Mouse (Mus musculus): Measurements from ENCODE around the gene Cnot9. TPM values are rescaled to one million over a fixed set of nuclear protein-coding genes. Genes with fewer than 3 reads are reported as not detected.
"Not testable (repeated sequence)": the region's sequence is repeated elsewhere in the genome, so short reads cannot be mapped to it uniquely, and the experiment has no call there.

Cnot9 gene
- total RNA-seq (2022) = 10 to 100 TPM; 27.1 to 29.4 (median 28.1) TPM

- DNase-seq = peak; percentile 100
These were observed at the start of gene Cnot9 for GRCm38 (mm10) chr1:74505721-74506464. Gene Cnot9 (plus strand): TSS chr1:74506058.

GRCm38 (mm10) chr1:74460273-74460672 lies 45.6 kb upstream of the Cnot9 start:
- DNase-seq = no peak

GRCm38 (mm10) chr1:74485792-74486191 lies 20.1 kb upstream of the Cnot9 start:
- no peak for DNase-seq

DNA sequence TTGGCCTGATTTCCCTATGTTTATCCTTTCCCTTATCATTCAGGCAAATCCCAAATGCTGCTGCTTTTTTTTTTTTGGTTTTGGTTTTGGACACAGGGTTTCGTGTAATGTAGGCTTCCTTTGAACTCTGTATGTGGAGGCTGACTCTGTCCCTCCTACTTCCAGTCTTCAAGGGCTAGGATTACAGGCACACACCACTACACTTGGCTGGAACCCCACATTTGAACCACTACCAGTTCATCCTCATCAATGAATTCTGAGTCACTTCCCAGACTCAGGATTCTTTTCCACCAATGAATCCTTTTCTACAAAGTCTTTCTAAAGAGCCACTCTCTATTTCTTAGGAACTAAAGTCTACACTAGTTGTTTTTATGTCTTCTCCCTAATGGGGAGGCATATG lies 4.8 kb upstream of the Cnot9 start:
- no peak for DNase-seq

DNA sequence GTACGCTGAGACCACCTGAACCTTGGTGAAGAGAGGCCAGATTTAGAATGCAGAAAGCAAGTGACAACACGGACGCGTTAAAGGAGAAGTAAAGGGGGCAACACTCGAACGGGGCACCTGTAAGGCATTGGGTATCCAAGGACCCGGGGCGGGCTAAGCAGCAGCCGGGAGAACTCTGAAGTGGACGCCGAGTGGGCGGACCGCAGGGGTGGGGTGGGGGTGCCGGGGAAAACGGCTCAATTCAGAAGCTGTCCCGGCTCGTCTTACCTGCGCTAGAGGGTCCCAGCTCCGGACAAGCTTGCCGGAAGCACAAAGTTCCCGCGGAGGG lies 501 bp upstream of the Cnot9 start:
- no peak for DNase-seq

DNA sequence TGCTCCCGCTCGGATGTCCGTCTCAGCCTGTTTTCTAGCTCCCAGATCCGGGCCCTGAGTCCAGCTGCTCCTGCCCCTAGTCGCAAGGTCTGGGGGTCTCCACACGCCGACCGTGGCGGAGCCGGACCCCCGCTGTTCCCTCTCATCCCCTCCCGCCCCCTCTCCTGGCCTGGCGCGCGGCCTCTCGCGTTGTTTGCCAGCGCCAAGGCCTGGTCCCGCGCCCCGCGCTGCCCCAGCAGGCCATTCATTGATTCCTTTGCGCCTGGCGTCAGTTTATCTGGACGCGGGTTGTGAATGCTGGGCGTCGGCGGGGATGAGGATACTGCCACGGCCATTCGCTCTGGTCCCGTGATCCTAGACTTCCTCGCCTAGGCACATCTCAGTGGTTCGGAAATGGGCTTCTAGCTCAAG lies 618 bp downstream of the Cnot9 start:
- DNase-seq = no peak

- no peak for DNase-seq
These were observed 1.9 kb downstream of the Cnot9 start for GRCm38 (mm10) chr1:74507780-74508179.

- DNase-seq = no peak
These were observed 5.4 kb downstream of the Cnot9 start for GRCm38 (mm10) chr1:74511306-74511705.

DNA sequence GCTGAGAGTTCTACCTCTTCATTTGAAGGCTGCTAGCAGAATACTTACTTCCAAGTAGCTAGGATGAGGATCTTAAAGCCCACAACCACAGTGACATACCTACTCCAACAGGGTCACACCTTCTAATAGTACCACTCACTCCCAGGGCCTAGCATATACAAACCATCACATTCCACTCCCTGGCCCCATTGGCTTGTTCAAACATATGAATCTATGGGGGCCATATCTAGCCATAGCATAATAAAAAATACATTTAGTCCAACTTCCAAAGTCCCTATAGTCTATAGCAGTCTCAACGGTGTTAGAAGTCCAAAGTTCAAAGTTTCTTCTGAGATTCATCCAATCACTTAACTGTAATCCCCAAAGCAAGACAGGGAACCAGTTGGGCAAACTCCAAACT lies 7.1 kb downstream of the Cnot9 start:
- DNase-seq = not testable (repeated sequence)

GRCm38 (mm10) chr1:74519875-74520274 lies 14.0 kb downstream of the Cnot9 start:
- no peak for DNase-seq

- no peak for DNase-seq
These were observed 18.9 kb downstream of the Cnot9 start for GRCm38 (mm10) chr1:74524746-74525145.

DNA sequence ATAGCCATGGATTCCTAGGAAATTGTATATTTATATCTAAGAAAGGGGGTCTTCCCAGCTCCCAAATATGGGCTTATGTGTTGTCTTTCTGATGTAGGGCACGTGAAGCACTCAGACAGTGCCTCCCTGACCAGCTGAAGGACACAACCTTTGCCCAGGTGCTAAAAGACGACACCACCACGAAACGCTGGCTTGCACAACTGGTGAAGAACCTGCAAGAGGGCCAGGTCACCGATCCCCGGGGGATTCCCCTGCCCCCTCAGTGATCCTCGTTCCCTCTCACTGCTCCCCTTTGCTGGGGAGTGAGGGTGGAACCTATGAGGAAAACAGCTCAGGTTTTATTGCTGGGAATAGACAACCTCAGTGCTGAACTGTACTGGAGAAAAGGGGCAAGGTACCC lies 22.7 kb downstream of the Cnot9 start:
- DNase-seq = no peak

DNA sequence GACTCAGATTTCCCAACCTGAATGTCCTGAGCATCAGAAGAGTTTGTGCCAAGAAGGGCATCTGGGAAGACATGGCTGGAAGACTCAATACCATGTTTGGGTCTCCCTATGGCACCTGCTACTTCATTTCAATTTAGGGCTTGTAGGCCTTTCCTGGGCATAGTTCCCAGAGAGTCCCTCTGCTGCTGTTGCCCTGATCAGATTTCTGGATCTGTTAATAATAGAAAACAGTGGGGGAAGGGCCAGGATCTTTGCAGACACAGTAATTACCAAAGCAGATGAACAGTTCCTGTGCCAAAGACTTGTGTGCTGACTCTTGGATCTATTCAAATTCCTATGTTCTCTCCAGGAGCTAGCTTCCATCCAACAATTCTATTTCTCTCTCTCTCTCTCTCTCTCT lies 32.8 kb downstream of the Cnot9 start:
- DNase-seq = no peak

DNA sequence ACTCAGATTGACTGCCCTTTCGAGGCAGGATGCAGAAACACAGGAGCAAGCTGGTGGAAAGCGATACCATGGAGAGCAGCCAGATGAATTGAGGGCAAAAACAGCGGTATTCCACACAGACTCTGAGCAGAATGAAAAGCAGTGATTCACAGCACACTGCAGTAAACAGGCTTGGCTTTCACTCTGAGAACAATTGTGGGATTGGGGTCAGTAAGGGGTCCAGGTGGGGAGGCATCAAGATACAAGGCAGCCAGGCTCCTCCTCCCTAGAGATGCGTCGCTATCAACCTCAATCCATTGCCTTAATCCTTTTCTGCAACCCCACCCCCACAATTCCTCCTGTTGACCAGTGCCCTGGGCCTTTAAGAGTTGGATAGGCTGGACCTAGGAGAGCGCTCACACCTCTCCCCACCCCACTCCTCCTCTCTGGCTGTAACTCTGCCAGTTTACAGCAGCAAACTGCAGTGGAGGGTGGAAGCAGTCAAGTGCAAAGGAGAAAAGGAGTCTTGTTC lies 36.6 kb downstream of the Cnot9 start, which contains the start of gene Plcd4:
Gene Plcd4 (plus strand): TSS at position 438 of the 511 bp plus-strand sequence.
- DNase-seq = no peak

GRCm38 (mm10) chr1:74544184-74544583 lies 38.3 kb downstream of the Cnot9 start, which contains the start of gene Usp37:
Gene Usp37 (minus strand): TSS chr1:74544284.
- DNase-seq = no peak

GRCm38 (mm10) chr1:74559061-74559460 lies 53.2 kb downstream of the Cnot9 start:
- DNase-seq = no peak

- no peak for DNase-seq
These were observed 60.0 kb downstream of the Cnot9 start for GRCm38 (mm10) chr1:74565834-74566233.

DNA sequence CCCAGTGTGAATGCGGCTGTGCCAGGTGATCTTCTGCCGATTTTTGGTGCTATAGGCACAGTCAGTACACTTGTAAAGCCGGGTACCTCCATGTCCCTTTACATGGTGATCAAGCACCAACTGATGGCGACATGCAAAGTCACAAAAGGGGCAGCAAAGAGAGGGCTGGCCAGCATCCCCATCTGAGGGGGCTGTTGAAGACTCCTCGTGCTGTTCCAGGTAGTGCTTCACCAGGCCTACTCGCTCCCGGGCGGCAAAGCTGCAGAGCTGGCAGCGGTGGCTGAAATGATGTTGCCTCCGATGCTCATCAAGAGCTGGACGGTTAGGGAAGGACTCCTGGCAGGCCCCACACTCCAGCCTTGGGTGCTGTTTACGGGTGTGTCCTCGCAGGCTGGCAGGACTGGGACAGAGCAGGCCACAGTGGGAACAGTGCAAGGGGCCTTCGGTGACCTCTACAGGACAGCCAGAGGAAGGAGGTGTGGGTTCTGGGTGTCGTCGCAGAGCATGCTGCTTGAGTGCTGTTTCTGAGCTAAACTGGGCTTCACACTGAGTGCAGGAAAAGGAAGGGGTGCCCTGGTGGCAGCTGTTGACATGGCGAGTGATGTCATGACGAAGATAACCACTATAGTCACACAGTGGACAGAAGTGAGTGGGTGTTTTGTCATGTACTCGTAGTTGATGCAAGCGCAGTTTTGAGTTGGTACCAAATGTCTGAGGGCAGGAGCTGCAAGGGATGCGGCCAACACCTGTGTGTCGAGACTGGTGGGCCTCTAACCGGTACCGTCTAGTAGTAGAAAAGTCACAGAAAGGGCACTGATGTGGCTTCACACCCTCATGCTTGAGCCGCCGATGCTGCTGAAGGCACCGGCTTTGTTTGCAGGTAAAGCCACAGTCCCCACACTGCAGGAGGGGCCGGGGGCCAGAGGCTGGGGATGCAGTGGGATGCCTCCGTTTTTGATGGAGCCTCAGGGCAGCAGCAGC lies 64.2 kb downstream of the Cnot9 start:
- no peak for DNase-seq

Other genes starting within 250 kb of the Cnot9 start
- gene Gpbar1, start 227.5 kb upstream of the Cnot9 start, total RNA-seq (2022) = not detected
- 100 to 1,000 TPM; 174 to 226 (median 192) TPM for gene Aamp, start 221.3 kb upstream of the Cnot9 start, total RNA-seq (2022)
- 10 to 100 TPM; 68.1 to 76.1 (median 74.6) TPM for gene Pnkd, start 221.1 kb upstream of the Cnot9 start, total RNA-seq (2022)
- 100 to 1,000 TPM; 123 to 136 (median 131) TPM for gene Tmbim1, start 200.4 kb upstream of the Cnot9 start, total RNA-seq (2022)
- gene Catip, start 143.9 kb upstream of the Cnot9 start, total RNA-seq (2022) = 1 to 10 TPM in 2 of 4 experiments, under 1 TPM in 2; 0.21 to 1.4 (median 0.81) TPM
- 10 to 100 TPM; 12.9 to 29.1 (median 19.7) TPM for gene Slc11a1, start 130.9 kb upstream of the Cnot9 start, total RNA-seq (2022)
- gene Ctdsp1, start 114.5 kb upstream of the Cnot9 start, total RNA-seq (2022) = 100 to 1,000 TPM; 141 to 175 (median 160) TPM
- gene Vil1, start 96.7 kb upstream of the Cnot9 start, total RNA-seq (2022) = 1 to 10 TPM in 3 of 4 experiments, under 1 TPM in 1; 0.96 to 4.1 (median 2.6) TPM
- gene Plcd4, start 36.8 kb downstream of the Cnot9 start, total RNA-seq (2022) = 1 to 10 TPM; 1.1 to 2.1 (median 1.5) TPM
- 10 to 100 TPM; 14.1 to 23.0 (median 17.8) TPM for gene Usp37, start 38.2 kb downstream of the Cnot9 start, total RNA-seq (2022)
- 10 to 100 TPM; 14.3 to 20.2 (median 18.3) TPM for gene Zfp142, start 82.2 kb downstream of the Cnot9 start, total RNA-seq (2022)
- gene Bcs1l, start 82.2 kb downstream of the Cnot9 start, total RNA-seq (2022) = 10 to 100 TPM; 27.1 to 33.2 (median 29.0) TPM
- 10 to 100 TPM; 50.2 to 79.7 (median 66.6) TPM for gene Rnf25, start 95.3 kb downstream of the Cnot9 start, total RNA-seq (2022)
- 10 to 100 TPM in 1 of 4 experiments, 1 to 10 TPM in 3; 3.5 to 11.8 (median 4.8) TPM for gene Stk36, start 95.4 kb downstream of the Cnot9 start, total RNA-seq (2022)
- 10 to 100 TPM; 18.4 to 30.1 (median 21.1) TPM for gene Ttll4, start 155.7 kb downstream of the Cnot9 start, total RNA-seq (2022)
- 10 to 100 TPM; 12.2 to 28.3 (median 14.8) TPM for gene Cyp27a1, start 207.5 kb downstream of the Cnot9 start, total RNA-seq (2022)
- gene Prkag3, start 243.2 kb downstream of the Cnot9 start, total RNA-seq (2022) = 1 to 10 TPM in 1 of 4 experiments, under 1 TPM in 1, not detected in 2; 0.55 to 1.3 TPM

All from adrenal gland, adult 8-10 months (tissue).